Mouse (Mus musculus): ENCODE results near the gene 1810010D01Rik. TPM values are rescaled to one million over a fixed set of nuclear protein-coding genes. Genes with fewer than 3 reads are reported as not detected.

1810010D01Rik gene
- total RNA-seq, 1 experiment: 1.0 TPM

DNA sequence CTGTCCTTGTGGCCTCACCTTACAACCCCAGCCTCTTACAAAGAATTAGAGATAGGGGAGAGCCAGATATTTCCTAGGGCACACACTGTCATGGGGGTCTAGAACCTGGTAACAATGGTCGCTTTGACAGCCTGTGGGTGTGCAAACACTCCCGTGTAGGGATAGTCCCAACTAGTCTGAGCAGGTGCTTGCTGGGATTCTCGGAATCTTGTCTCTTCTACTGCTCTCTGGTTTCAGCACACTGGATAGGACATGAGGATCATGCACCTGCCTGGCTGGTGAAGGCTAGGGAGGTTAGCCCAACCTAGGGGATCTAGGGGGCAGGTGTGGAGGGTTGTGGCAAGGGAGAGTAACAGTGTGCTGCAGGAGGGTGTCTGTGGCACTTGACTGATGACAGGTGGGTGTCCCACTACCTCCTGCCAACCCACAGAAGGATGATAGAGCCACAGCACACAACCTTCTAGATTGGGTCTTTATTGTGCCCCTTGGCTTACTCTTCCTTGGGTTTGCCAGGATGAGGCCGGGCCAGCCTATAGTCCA lies 2.5 kb downstream of the 1810010D01Rik start:
- in situ Hi-C loops (cut with MboI; ENCODE audit: low sequenced_read_pairs in 2 of 2, unreplicated experiment in 2 of 2): no loop called here
- no peaks in the 10 kb centered on the region for H3K9me3 ChIP-seq (ENCODE audit: control insufficient read depth, insufficient read depth, low read depth, low read length)
- no peak for DNase-seq (ENCODE audit: low read depth, low spot score)
- H3K9ac ChIP-seq (ENCODE audit: insufficient read depth, low read depth, low read length, poor library complexity, severe bottlenecking): no peak overlapping the region
- TF ChIP-seq CHD2 (IDR thresholded peaks at IDR 0.05; ENCODE audit: low read depth, low read length) (no peak), ZNF384 (IDR thresholded peaks at IDR 0.05; ENCODE audit: low read depth, low read length) (no peak)
- H3K36me3 ChIP-seq (ENCODE audit: control insufficient read depth, insufficient read depth, low read length, poor library complexity, severe bottlenecking): no peaks in the 10 kb centered on the region
- H3K4me1 ChIP-seq (ENCODE audit: control insufficient read depth in 2 of 2, insufficient read depth in 2 of 2, low read length in 2 of 2, poor library complexity in 1 of 2): peaks cover 2 to 4% of the 10 kb centered on the region in 2 experiments; a peak in 3 of 4 replicates
- H3K4me3 ChIP-seq (ENCODE audit: insufficient read depth in 1 of 2, low read depth in 1 of 2, low read length in 2 of 2, poor library complexity in 1 of 2, severe bottlenecking in 1 of 2): no peak overlapping the region; a peak in 1 of 4 replicates
- no peak overlapping the region for H3K27ac ChIP-seq (ENCODE audit: insufficient read depth, low read depth, low read length, poor library complexity, severe bottlenecking)

DNA sequence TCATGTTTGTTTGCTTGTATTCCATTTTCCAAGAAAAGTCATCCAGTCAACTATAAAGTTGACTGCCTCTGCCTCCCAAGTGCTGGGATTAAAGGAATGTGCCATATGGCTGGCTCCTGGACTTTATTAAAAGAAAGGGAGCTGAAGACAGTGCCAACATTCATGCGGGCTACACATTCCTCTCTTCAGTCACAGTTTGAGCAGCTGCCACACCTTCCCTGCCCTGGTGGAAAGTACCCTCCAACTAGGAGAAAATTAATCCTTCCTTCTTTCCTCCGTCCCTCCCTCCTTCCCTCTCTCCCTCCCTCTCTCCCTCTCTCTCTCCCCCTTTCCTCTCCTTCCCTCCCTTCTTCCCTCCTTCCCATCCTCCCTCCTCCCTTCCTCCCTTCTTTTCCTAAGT lies 8.2 kb downstream of the 1810010D01Rik start:
- Histone ChIP-seq H3K36me3 (ENCODE audit: control insufficient read depth, insufficient read depth, low read length, poor library complexity, severe bottlenecking) (no peaks in the 10 kb centered on the region), H3K27ac (ENCODE audit: insufficient read depth, low read depth, low read length, poor library complexity, severe bottlenecking) (no peak overlapping the region), H3K9me3 (ENCODE audit: control insufficient read depth, insufficient read depth, low read depth, low read length) (no peaks in the 10 kb centered on the region), H3K4me3 (ENCODE audit: insufficient read depth in 1 of 2, low read depth in 1 of 2, low read length in 2 of 2, poor library complexity in 1 of 2, severe bottlenecking in 1 of 2) (no peak overlapping the region), H3K9ac (ENCODE audit: insufficient read depth, low read depth, low read length, poor library complexity, severe bottlenecking) (no peak overlapping the region), H3K4me1 (ENCODE audit: control insufficient read depth in 2 of 2, insufficient read depth in 2 of 2, low read length in 2 of 2, poor library complexity in 1 of 2) (peaks cover 0 to 2% of the 10 kb centered on the region in 2 experiments; a peak in 1 of 4 replicates)
- in situ Hi-C loops (cut with MboI; ENCODE audit: low sequenced_read_pairs in 2 of 2, unreplicated experiment in 2 of 2): no loop called here
- TF ChIP-seq ZC3H11A (IDR thresholded peaks at IDR 0.05; ENCODE audit: borderline replicate concordance, low read depth, low read length) (no peak), MAFK (IDR thresholded peaks at IDR 0.05; ENCODE audit: insufficient read depth, low read depth, low read length) (no peak), CHD2 (IDR thresholded peaks at IDR 0.05; ENCODE audit: low read depth, low read length) (no peak), HCFC1 (IDR thresholded peaks at IDR 0.05; ENCODE audit: borderline replicate concordance, insufficient read depth, low read length) (no peak), ZNF384 (IDR thresholded peaks at IDR 0.05; ENCODE audit: low read depth, low read length) (no peak)
- no peak for DNase-seq (ENCODE audit: low read depth, low spot score)

DNA sequence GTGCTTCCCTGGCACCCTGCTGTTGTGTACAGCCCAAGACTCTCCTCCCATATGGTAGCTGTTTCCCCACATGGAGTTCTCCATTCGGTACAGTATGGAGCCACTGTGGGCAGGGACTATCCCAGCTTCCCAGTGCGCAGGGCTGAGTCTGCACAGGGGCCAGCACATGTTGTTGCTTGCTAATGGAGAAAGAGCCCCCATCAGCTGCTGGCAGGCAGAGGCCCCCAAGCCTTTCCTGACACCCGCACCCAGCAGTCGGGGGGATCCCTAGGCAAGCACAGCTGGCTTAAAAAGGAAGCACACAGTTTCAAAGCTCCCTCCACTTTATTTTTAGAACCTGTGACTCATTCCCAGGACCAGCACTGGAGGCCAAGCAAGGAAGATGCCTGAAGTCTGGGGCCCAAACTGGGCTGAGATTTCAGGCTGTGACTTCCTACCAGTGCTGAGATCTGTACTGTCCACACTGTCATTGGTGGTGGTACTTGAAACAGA lies 9.7 kb downstream of the 1810010D01Rik start:
- in situ Hi-C loops (cut with MboI; ENCODE audit: low sequenced_read_pairs in 2 of 2, unreplicated experiment in 2 of 2): no loop called here
- no peaks in the 10 kb centered on the region for H3K36me3 ChIP-seq (ENCODE audit: control insufficient read depth, insufficient read depth, low read length, poor library complexity, severe bottlenecking)
- no peak for DNase-seq (ENCODE audit: low read depth, low spot score)
- no peak overlapping the region for H3K4me3 ChIP-seq (ENCODE audit: insufficient read depth in 1 of 2, low read depth in 1 of 2, low read length in 2 of 2, poor library complexity in 1 of 2, severe bottlenecking in 1 of 2)
- H3K27ac ChIP-seq (ENCODE audit: insufficient read depth, low read depth, low read length, poor library complexity, severe bottlenecking): no peak overlapping the region
- no peak overlapping the region for H3K9ac ChIP-seq (ENCODE audit: insufficient read depth, low read depth, low read length, poor library complexity, severe bottlenecking)
- H3K4me1 ChIP-seq (ENCODE audit: control insufficient read depth in 2 of 2, insufficient read depth in 2 of 2, low read length in 2 of 2, poor library complexity in 1 of 2): peaks cover 0 to 2% of the 10 kb centered on the region in 2 experiments; a peak in 1 of 4 replicates
- TF ChIP-seq ZNF384 (IDR thresholded peaks at IDR 0.05; ENCODE audit: low read depth, low read length) (no peak), CHD2 (IDR thresholded peaks at IDR 0.05; ENCODE audit: low read depth, low read length) (no peak), HCFC1 (IDR thresholded peaks at IDR 0.05; ENCODE audit: borderline replicate concordance, insufficient read depth, low read length) (no peak), ZC3H11A (IDR thresholded peaks at IDR 0.05; ENCODE audit: borderline replicate concordance, low read depth, low read length) (no peak), MAFK (IDR thresholded peaks at IDR 0.05; ENCODE audit: insufficient read depth, low read depth, low read length) (no peak)
- no peaks in the 10 kb centered on the region for H3K9me3 ChIP-seq (ENCODE audit: control insufficient read depth, insufficient read depth, low read depth, low read length)

DNA sequence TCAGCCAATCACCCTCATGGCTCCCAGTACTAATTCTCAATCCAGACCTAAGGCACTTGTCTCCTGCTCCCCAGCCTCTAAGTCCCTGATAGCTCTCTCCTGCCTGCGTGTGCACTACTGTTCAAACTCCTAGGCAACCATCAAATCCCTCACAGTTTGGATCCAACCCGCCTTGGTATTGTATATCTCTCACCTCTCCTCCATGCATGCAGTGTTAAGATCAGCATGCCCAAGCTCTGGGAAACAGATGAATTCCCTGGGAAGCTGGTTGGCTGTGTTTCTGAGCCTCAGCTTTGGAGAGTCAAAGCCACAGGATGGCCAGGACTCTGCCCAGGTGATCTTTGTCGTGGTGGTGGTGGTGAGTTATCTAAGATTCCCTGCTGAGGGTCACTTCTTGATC lies 10.2 kb downstream of the 1810010D01Rik start:
- H3K27ac ChIP-seq (ENCODE audit: insufficient read depth, low read depth, low read length, poor library complexity, severe bottlenecking): no peak overlapping the region
- TF ChIP-seq HCFC1 (IDR thresholded peaks at IDR 0.05; ENCODE audit: borderline replicate concordance, insufficient read depth, low read length) (no peak), MAFK (IDR thresholded peaks at IDR 0.05; ENCODE audit: insufficient read depth, low read depth, low read length) (no peak), CHD2 (IDR thresholded peaks at IDR 0.05; ENCODE audit: low read depth, low read length) (no peak), ZNF384 (IDR thresholded peaks at IDR 0.05; ENCODE audit: low read depth, low read length) (no peak)
- H3K9me3 ChIP-seq (ENCODE audit: control insufficient read depth, insufficient read depth, low read depth, low read length): no peaks in the 10 kb centered on the region
- no peak overlapping the region for H3K9ac ChIP-seq (ENCODE audit: insufficient read depth, low read depth, low read length, poor library complexity, severe bottlenecking)
- in situ Hi-C loops (cut with MboI; ENCODE audit: low sequenced_read_pairs in 2 of 2, unreplicated experiment in 2 of 2): no loop called here
- no peak for DNase-seq (ENCODE audit: low read depth, low spot score)
- H3K4me3 ChIP-seq (ENCODE audit: insufficient read depth in 1 of 2, low read depth in 1 of 2, low read length in 2 of 2, poor library complexity in 1 of 2, severe bottlenecking in 1 of 2): no peak overlapping the region
- H3K4me1 ChIP-seq (ENCODE audit: control insufficient read depth in 2 of 2, insufficient read depth in 2 of 2, low read length in 2 of 2, poor library complexity in 1 of 2): peaks cover 0 to 2% of the 10 kb centered on the region in 2 experiments; a peak in 1 of 4 replicates
- no peaks in the 10 kb centered on the region for H3K36me3 ChIP-seq (ENCODE audit: control insufficient read depth, insufficient read depth, low read length, poor library complexity, severe bottlenecking)

DNA sequence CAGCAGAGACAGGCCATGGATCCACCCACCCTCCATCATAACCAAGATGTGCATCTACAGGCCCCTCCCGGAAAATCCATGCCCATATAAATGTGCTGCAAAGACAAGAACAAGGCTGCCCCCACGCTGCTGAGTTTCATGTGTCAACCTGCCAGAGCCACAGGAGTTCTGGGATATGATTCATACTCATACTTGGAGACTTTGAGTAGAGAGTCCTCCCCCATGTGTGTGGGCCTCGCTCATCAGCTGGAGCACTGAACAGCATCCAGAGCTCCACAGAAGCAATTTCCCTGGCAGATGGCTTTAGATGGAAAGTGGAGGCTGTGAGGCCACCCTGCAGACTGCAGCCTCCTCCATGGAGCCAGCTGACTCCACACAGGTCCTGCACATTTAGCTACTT lies 10.9 kb downstream of the 1810010D01Rik start:
- Histone ChIP-seq H3K27ac (ENCODE audit: insufficient read depth, low read depth, low read length, poor library complexity, severe bottlenecking) (no peak overlapping the region), H3K4me1 (ENCODE audit: control insufficient read depth in 2 of 2, insufficient read depth in 2 of 2, low read length in 2 of 2, poor library complexity in 1 of 2) (peaks cover 0 to 2% of the 10 kb centered on the region in 2 experiments; a peak in 1 of 4 replicates), H3K4me3 (ENCODE audit: insufficient read depth in 1 of 2, low read depth in 1 of 2, low read length in 2 of 2, poor library complexity in 1 of 2, severe bottlenecking in 1 of 2) (no peak overlapping the region), H3K9me3 (ENCODE audit: control insufficient read depth, insufficient read depth, low read depth, low read length) (no peaks in the 10 kb centered on the region), H3K36me3 (ENCODE audit: control insufficient read depth, insufficient read depth, low read length, poor library complexity, severe bottlenecking) (no peaks in the 10 kb centered on the region), H3K9ac (ENCODE audit: insufficient read depth, low read depth, low read length, poor library complexity, severe bottlenecking) (no peak overlapping the region)
- in situ Hi-C loops (cut with MboI; ENCODE audit: low sequenced_read_pairs in 2 of 2, unreplicated experiment in 2 of 2): no loop called here
- DNase-seq (ENCODE audit: low read depth, low spot score): no peak
- TF ChIP-seq ZC3H11A (IDR thresholded peaks at IDR 0.05; ENCODE audit: borderline replicate concordance, low read depth, low read length): no peak
- TF ChIP-seq HCFC1 (IDR thresholded peaks at IDR 0.05; ENCODE audit: borderline replicate concordance, insufficient read depth, low read length): no peak
- no peak for TF ChIP-seq MAFK (IDR thresholded peaks at IDR 0.05; ENCODE audit: insufficient read depth, low read depth, low read length)
- no peak for TF ChIP-seq CHD2 (IDR thresholded peaks at IDR 0.05; ENCODE audit: low read depth, low read length)
- TF ChIP-seq ZNF384 (IDR thresholded peaks at IDR 0.05; ENCODE audit: low read depth, low read length): no peak

All from ES-E14 (cell line).